Mouse (Mus musculus) C2C12 (cell line): ENCODE results near the gene Umad1. TPM values are rescaled to one million over a fixed set of nuclear protein-coding genes. Genes with fewer than 3 reads are reported as not detected.

Experiments
- H3K27me3 ChIP-seq: one replicate; pipeline ENCODE4 v1.6.1; 2011; ENCODE audit not compliant: control insufficient read depth, insufficient read depth, insufficient read length
- H3K36me3 ChIP-seq: one replicate; pipeline ENCODE4 v1.6.1; 2011; ENCODE audit not compliant: control insufficient read depth, insufficient read depth
- H3K4me3 ChIP-seq: one replicate; pipeline ENCODE4 v1.5.1; 2011; ENCODE audit warnings: mild to moderate bottlenecking, control low read depth; ENCODE audit not compliant: poor library complexity, insufficient read depth, severe bottlenecking
- H3K79me2 ChIP-seq: one replicate; pipeline ENCODE4 v1.6.1; 2011; ENCODE audit not compliant: control insufficient read depth, insufficient read depth
- H3K79me3 ChIP-seq: one replicate; pipeline ENCODE4 v1.6.1; 2011; ENCODE audit warnings: low read depth, control low read depth
- H3ac ChIP-seq: one replicate; pipeline ENCODE3; 2011; ENCODE audit warnings: low read depth; ENCODE audit not compliant: control insufficient read depth, insufficient read length
- CEBPB ChIP-seq: IDR thresholded peaks from one replicate; pipeline ENCODE4 v1.6.1; 2011; ENCODE audit warnings: low read depth, mild to moderate bottlenecking, control low read depth, moderate library complexity
- CTCF ChIP-seq: IDR thresholded peaks from one replicate; pipeline ENCODE4 v1.5.1; 2011; ENCODE audit not compliant: control insufficient read depth, insufficient read depth, insufficient read length
- FOSL1 ChIP-seq: IDR thresholded peaks from one replicate; pipeline ENCODE4 v1.8.0; 2011; ENCODE audit warnings: mild to moderate bottlenecking, low read length; ENCODE audit not compliant: poor library complexity, insufficient read depth, severe bottlenecking
- MAX ChIP-seq: IDR thresholded peaks from one replicate; pipeline ENCODE4 v1.6.1; 2011; ENCODE audit warnings: mild to moderate bottlenecking, control low read depth
- MYOD1 ChIP-seq: IDR thresholded peaks from one replicate; pipeline ENCODE4 v1.6.1; 2011; ENCODE audit warnings: low read depth; ENCODE audit not compliant: control insufficient read depth, insufficient read length
- MYOG ChIP-seq: IDR thresholded peaks from one replicate; pipeline ENCODE4 v1.6.1; 2011; ENCODE audit not compliant: control insufficient read depth, insufficient read length; ENCODE audit errors: extremely low read depth
- USF1 ChIP-seq: IDR thresholded peaks from one replicate; pipeline ENCODE4 v1.6.1; 2011; ENCODE audit warnings: low read depth, mild to moderate bottlenecking, control low read depth, moderate library complexity
- polyA plus RNA-seq: library from polyadenylated mRNA; unstranded; fragments of >200 nt; fragmentation: generic; extraction: Trizol; gene quantifications from one replicate; pipeline ENCODE4 v1.2.1, GENCODE M21; 2012; ENCODE audit warnings: missing spikeins

Umad1 gene
- polyA plus RNA-seq, 1 experiment, result 4.5 TPM

- TF ChIP-seq FOSL1 (no peak), MYOG (no peak), CTCF (no peak), CEBPB (no peak), MYOD1 (no peak), USF1 (no peak), MAX (no peak)
- Histone ChIP-seq H3K79me3 (no peaks in the 10 kb centered on the region), H3K79me2 (no peaks in the 10 kb centered on the region), H3K27me3 (no peaks in the 10 kb centered on the region), H3ac (no peak overlapping the region), H3K4me3 (no peak overlapping the region), H3K36me3 (no peaks in the 10 kb centered on the region)
These were observed 174.1 kb downstream of the Umad1 start for GRCm38 (mm10) chr6:8433179-8433578.

- TF ChIP-seq CTCF, result no peak
- no peak for TF ChIP-seq MYOG
- no peak for TF ChIP-seq CEBPB
- TF ChIP-seq MAX, result no peak
- TF ChIP-seq USF1, result no peak
- no peak for TF ChIP-seq FOSL1
- TF ChIP-seq MYOD1, result no peak
- Histone ChIP-seq H3ac (no peak overlapping the region), H3K79me3 (no peaks in the 10 kb centered on the region), H3K27me3 (no peaks in the 10 kb centered on the region), H3K36me3 (no peaks in the 10 kb centered on the region), H3K4me3 (no peak overlapping the region), H3K79me2 (no peaks in the 10 kb centered on the region)
These were observed 178.8 kb downstream of the Umad1 start for GRCm38 (mm10) chr6:8437937-8438336.

- no peaks in the 10 kb centered on the region for H3K79me2 ChIP-seq
These were observed 182.7 kb downstream of the Umad1 start for GRCm38 (mm10) chr6:8441814-8442213.

GRCm38 (mm10) chr6:8446786-8447185 is 187.7 kb downstream of the Umad1 start:
- no peak overlapping the region for H3ac ChIP-seq
- TF ChIP-seq MYOD1 (no peak), CEBPB (no peak), USF1 (no peak), CTCF (no peak), FOSL1 (no peak), MYOG (no peak), MAX (no peak)
- no peaks in the 10 kb centered on the region for H3K79me3 ChIP-seq

More at GRCm38 (mm10) chr6:8441814-8442213, 182.7 kb downstream of the Umad1 start:
- Histone ChIP-seq H3K4me3 (no peak overlapping the region), H3K27me3 (no peaks in the 10 kb centered on the region), H3K79me3 (no peaks in the 10 kb centered on the region), H3K36me3 (no peaks in the 10 kb centered on the region), H3ac (no peak overlapping the region)
- TF ChIP-seq CTCF (no peak), CEBPB (no peak), FOSL1 (no peak), MYOG (no peak), MAX (no peak), MYOD1 (no peak)

GRCm38 (mm10) chr6:8455599-8455998 is 196.5 kb downstream of the Umad1 start:
- Histone ChIP-seq H3K79me3 (no peaks in the 10 kb centered on the region), H3K36me3 (no peaks in the 10 kb centered on the region), H3K79me2 (no peaks in the 10 kb centered on the region), H3K27me3 (no peaks in the 10 kb centered on the region), H3ac (no peak overlapping the region), H3K4me3 (no peak overlapping the region)
- no peak for TF ChIP-seq FOSL1
- TF ChIP-seq CEBPB, result no peak
- no peak for TF ChIP-seq MAX
- TF ChIP-seq MYOG, result no peak
- no peak for TF ChIP-seq MYOD1
- no peak for TF ChIP-seq CTCF
- no peak for TF ChIP-seq USF1

More at GRCm38 (mm10) chr6:8446786-8447185, 187.7 kb downstream of the Umad1 start:
- Histone ChIP-seq H3K79me2 (no peaks in the 10 kb centered on the region), H3K36me3 (no peaks in the 10 kb centered on the region), H3K27me3 (no peaks in the 10 kb centered on the region), H3K4me3 (no peak overlapping the region)

- no peak overlapping the region for H3K4me3 ChIP-seq
- H3ac ChIP-seq, result no peak overlapping the region
- no peaks in the 10 kb centered on the region for H3K36me3 ChIP-seq
- H3K27me3 ChIP-seq, result no peaks in the 10 kb centered on the region
- H3K79me2 ChIP-seq, result no peaks in the 10 kb centered on the region
- TF ChIP-seq MYOD1 (no peak), MAX (no peak), FOSL1 (no peak)
- no peaks in the 10 kb centered on the region for H3K79me3 ChIP-seq
These were observed 199.5 kb downstream of the Umad1 start for GRCm38 (mm10) chr6:8458596-8458995.
